Mouse (Mus musculus) frontal cortex, postnatal 10 days (tissue): ENCODE results near the gene Tmem216.
A peak's percentile ranks its signal among the peaks of the same experiment; 100 is the strongest.

ENCODE experiments used
- DNase-seq, 2 experiments: peaks; one replicate each; pipeline ENCODE4 v3.0.0; 2022; ENCODE audit warnings: low spot score in 2 of 2, mixed read lengths in 1 of 2

Tmem216 gene

DNA sequence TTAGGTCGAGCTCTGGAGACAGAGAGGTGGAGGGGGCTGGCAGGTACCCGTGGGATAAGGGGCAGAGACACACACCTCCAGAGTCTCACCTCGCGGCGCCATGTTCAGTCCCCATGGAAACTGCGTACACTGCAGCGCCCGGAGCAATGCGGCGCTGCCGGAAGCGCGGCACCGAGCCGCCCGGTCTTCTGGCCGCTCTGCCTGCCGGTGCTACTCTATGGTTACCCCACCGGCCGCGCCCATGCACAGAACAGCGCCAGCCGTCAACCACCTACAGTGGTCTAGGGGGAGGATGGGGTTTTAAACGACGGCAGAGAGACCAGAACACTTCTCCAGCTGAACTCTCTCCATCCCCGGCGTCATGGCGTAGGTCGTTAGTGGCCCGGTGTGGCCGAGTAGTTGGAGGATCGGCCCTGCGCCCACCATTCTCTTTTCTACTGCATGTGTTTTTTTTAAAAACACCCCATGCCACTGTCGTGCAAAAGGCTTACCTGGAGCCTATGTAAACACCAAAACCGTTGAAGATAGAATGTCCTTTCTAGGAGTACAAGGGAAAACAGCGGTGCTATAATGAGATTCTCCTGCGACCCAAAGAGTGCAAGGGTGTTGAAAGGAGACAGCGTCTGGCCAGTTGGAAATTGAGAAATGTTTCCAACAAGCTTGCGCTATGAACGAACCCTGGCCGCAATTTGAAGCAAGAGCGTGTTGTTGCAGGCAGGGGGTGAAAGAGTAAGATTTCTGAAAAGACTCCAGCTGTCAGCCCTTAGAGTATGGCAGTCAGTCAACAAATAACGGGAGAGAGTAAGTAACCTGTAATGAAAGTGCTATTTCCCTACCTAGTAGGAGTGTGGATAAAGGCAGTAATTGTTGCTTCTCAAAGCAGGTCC is at the start of gene Tmem216:
Gene Tmem216, minus strand, starts transcription at position 615 of the 887 bp plus-strand sequence.
- DNase-seq: peak; percentile 69 to 83

DNA sequence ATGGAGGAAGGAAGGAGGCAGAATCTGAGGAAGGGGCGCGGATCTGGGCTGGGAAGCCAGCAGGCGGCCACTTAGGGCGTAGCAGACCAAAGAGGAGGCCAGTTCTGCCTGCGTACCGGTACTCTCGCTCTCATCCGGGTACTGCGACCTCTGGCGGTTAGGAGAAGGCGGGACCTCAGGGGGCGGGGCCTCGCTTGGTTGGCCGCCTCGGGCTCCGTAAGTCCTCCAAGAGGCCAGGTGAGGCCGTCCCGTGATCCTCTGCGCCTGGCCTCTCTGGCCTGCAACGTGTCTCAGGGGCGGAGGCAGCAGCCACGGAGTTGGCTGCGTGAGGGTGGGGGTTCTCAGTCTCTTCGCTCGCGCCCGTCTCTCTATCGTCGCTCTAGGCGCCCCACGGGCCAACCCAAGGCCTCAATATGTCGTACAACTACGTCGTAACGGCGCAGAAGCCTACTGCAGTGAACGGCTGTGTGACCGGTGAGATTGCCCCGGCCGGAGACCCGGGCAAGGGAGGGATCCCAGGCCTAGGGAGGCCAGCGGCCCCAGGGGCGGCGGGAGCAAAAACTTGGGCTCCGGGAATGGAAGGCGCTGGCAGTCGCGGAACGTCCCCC is 49.4 kb upstream of the Tmem216 start, which contains the start of the genes Ddb1 and Tkfc:
Gene Ddb1, plus strand, starts transcription at position 35 of the 608 bp plus-strand sequence.
Gene Tkfc, minus strand, starts transcription at position 362 of the 608 bp plus-strand sequence.
- peak; percentile 99 for DNase-seq

DNA sequence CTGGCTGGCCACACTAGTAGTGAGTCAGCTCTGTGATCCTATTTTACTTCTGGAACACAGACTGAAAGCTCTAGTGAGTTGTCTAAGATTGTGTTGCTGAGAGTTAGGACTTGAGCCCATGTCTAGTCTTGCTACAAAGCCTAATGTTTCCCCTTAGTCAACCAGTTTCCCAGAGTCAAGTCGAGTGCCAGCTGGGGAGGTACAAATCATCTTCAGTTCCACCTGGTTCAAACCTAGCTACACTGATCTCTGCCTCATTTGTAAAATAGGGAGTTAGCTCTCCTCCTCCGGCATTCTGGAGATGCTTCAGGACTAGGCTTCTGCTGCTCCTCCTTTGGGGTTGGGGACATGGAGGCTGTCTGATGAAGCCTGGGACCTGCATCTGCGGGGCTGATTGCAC is 48.5 kb upstream of the Tmem216 start:
- DNase-seq: no peak

DNA sequence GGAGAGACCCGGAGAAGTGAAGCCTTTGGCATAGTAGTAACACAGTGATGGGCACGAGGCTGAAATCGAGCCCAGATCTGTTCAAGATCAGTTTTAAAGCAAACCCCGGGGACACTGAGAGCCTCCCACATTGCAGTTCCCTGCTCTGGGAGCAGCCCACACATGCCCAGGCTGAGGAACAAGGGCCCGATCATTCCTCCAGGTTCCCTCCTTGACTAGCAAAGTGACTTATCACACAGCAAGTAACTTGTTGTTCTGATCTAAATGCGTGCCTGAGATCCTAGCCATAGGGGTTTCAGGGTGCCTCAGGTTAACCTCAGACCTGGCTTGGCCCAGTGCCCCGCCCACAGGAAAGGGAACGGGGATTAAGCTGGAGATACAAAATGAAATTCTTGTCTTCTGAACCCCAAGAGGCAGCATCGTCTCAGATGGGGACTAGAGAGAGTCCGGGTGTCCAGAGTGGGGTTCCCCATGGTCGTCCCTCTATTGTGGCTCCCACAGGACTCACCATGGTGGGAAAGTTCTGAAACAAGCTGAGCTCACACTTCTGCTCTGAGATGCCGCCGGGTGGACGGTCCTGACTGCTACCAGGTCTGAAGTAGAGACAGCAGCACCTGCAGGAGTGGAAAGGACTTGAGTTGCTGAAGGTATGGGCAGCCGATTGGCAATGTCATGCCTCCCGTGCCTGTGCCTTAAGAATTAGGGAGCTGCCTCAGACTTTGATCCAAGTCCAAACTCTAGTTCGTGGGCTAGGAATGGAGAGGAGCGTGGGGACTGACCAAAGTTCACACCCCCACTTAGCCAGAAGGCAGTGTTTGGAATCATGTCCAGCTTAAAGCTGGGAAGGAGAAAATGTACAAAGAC is 47.9 kb upstream of the Tmem216 start:
- no peak for DNase-seq

DNA sequence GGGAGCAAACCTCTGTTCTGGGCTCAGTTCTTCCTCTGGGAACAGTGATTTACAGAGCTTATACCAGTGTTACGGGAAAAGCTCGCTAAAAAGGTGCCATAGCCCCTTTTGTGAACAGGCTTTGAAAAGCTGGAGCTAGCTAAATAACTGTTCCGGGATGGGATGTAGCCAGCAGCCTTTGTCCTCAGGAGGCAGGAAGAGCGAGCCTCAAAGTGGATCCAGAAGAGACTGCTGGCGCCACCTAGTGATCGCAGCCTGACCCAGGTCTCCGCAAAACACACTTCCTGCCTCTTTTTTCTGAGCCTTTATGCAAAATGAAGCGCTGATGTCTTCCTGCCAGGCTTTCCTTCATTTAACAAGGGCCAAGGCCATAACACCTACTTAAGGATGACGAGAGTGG is 46.7 kb upstream of the Tmem216 start:
- peak; percentile 76 to 82 for DNase-seq

DNA sequence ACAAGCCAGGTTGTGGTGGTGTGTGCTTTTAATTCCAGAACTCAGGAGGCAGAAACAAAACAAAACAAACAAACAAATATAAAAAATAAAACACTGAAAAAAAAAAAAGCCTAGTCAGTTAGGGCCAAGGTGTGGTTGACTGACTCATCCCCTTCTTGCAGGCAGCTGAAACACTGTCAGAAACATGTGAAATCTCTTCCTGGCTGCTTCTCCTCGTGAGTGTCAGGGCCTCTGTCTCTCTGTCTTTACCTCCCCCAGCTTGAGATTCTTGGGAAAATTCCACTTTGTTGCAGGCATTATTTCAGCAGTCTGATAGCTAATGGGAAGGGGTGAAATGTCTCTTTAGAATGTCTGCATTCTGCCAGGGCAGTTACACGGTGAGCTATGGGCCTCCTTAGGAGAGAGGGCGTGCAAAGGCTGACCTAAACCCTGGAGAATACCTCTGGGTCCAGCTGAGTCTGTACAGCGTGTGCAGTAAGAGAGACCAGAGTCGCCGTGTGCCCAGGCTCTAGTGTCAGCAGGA is 46.3 kb upstream of the Tmem216 start:
- no peak for DNase-seq

DNA sequence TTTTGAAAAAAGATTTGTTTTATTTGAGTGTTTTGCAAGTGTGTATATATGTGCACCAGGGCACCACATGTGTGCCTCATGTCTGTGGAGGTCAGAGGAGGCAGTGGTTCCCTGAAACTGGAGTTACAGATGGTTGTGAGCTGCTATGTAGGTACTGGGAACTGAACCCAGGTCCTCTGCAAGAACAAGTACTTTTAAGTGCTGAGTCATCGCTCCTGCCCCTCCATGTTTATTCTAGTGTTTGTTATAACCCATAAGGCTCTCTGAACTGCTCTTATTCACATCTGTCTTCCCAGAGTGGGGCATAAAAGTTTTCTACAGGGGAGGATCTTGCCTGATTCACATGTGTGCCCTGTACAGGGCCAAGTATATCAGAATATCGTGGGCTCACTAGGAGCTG is 43.6 kb upstream of the Tmem216 start:
- no peak for DNase-seq

DNA sequence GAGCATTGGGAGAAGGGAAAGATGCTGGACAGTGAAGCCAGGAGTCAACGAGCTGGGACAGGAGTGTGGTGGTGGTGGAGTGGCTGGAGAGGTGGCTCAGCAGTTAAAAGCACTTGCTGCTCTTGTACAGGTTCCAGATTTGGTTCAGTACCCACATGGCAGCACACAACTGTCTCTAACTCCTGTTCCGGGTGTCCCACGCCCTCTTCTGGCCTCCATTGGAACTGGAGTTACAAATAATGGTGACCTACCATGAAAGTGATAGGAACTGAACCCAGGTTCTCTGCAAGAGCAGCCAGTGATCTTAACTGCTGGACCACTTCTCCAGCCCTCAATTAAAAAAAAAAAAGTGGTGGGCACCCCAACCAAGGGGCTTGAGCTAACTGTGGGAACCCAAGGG is 42.1 kb upstream of the Tmem216 start:
- no peak for DNase-seq

DNA sequence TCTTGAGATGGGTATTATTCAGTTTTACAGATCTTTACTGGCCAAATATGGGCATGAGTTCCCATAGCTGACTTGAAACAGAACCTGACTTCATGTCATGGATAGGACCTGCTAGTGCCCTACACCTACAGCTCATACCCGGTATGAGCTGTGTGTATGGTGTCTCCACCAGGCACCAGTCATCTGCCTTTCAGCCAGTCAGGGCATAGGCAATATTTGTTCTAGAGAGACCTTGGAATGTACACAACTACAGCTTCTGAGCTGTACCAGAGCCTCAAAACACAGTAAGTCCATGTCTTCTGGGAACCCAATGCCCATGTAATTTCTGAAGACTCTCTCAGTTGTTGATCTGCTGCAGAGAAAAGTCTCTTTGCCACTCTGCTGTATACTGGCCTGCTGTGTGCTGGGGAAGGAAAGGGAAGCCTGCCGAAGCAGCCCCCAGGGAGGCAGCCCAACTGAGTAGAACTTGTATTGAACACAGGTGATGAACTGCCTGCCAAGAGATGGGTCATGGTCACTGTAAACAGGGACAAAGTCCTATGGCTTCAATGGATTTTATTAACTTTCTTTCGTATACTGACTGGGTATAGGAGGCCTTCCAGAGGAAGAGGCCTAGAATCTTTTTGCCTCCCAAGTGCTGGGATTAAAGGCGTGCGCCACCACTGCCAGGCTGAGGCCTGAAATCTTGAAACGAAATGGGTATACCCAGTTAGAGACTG is 35.8 kb upstream of the Tmem216 start:
- DNase-seq: no peak

DNA sequence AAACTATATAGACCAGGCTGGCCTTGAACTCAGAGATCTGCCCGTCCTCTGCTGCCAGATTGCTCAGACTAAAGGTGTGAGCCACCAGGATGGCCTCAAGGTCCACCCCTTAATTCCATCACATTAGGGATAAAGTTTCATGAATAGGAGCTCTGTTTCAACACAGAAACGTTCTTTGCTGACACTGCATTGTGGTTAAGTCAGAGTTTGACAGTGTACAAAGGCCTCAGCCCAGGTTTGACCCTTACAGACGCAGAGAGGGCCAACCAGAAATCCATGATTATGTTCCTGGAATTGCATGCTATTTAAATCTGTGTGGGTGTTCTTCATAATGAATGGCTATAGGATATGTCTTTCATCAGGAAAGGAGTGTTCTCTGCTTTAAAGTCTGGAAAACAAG is 34.3 kb upstream of the Tmem216 start:
- DNase-seq: no peak

DNA sequence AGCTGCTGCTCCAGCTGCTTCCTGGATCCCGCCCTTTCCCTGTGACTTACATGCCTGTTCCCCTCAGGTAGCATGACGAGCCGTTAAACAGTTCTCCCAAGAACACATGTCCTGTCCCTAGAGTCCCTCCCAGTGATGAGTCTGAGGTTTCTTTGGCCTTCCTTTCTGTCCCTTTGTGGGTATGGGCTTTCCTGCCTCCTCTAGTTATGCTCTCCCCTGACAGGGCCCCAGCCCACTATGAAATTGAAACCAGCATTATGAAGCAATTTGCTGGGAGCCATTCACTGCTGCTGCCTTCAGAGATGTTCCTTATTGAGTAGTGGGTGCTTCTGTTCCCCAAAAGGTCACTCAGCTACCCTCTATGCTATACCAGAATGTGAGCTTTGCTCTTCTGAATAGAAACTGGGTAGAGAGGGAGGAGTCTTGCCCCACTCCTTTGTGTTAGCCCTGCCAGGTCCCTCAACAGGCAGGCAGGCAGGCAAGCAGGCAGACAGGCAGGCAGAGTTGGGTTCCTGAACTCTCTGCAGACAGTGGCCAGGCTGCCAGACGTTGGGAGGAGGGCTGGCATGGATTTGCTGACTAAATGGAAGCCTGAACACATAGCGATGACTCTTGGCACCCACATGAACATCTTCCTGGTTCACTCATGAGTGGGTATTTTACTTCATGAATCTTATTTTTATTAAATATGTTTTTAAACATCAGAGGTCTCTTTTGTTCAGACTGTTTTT is 33.3 kb upstream of the Tmem216 start:
- no peak for DNase-seq

DNA sequence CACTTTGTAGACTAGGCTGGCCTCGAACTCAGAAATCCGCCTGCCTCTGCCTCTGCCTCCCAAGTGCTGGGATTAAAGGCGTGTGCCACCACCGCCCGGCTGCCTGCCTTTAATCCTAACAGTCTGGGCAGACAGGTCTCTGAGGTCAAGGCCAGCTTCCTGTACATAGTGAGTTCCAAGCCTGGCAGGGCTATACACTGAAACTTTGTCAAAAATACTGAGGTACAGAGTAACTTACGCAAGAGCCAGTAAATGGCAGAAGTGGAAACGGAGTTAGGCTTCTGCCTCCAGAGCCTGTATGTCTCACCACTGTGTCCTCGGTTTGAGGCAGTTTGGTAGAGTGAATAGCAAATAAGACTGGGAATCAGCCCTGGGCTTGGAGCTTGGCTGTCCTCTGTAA is 31.2 kb upstream of the Tmem216 start:
- no peak for DNase-seq

DNA sequence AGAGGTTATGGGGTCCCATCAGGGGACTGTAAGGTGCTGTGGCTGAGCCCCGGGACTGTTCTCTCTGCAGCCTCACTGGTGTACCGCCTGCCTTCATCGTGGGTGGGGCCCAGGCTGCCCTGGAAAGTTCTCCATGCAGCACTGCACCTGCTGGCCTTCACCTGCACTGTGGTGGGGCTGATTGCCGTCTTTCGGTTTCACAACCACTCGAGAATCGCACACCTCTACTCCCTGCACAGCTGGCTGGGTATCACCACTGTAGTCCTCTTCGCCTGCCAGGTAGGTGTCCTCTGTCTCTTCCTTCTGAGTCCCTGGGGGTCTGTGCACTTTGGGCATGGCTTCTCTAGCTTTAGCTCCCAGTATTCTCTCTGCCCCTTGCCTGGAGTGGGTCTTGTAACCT is 29.1 kb upstream of the Tmem216 start:
- DNase-seq: no peak

DNA sequence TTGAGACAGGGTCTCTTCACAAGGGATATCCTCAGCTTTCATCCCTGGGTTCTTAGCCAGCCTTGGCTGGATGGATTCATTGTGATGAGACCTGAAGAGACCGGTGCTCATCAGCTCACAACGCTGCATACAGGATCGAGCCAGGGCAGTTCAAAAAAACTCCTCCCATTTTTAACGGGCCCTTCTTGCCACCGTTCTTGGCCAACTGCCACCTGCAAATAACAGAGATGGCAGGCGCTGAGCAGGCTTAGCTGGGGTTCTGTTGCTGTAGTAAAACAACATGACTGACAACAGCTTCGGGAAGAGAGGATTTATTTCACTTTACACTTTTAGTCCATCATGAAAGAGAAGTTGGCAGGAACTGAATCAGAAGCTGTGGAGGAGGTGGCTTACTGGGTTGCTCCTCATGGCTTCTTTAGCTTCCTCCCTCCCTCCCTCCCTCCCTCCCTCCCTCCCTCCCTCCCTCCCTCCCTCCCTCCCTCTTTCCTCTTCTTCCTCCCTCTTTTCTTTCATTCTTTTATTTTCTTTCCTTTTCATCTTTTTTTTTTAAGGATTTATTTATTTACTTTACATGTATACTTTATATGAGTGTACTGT is 27.6 kb upstream of the Tmem216 start:
- DNase-seq: no peak

DNA sequence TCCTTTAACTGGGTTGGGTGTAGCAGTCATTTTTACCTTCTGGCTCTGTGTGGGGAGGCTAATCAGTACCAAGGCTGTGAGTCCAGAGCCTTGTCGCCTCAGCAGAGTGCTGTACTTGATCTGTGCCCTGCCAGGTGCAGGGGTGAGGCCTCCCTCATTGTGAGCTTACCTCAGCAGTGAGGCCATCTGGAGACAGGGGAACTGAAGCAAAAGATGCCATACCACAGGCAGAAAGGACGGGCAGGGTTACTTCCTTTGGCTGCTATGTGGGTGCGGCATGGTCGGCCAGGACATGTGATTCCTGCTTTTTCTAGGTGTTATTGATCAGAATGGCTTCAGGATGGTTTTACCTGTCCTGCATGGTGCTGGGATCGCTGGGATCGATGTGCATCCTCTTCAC is 25.9 kb upstream of the Tmem216 start:
- no peak for DNase-seq

DNA sequence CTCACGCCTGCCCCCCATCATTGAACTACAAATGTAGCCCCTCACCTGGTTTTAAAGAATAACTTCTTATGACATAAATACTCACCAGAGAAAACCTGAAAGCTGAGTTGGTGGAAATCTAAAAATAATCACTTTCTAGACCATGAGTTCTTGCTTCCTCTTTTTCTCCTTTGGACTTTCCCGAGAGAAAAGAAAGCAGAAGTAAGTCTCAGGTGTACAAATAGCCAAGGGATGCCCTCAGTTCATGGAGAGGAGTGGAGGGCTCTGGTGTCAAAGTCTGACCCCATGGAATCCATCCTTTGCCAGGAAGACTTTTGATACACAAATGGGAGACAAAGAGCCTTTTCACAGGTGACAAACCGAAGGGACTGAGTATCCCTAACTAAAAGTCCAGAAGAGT is 24.7 kb upstream of the Tmem216 start:
- DNase-seq: no peak

DNA sequence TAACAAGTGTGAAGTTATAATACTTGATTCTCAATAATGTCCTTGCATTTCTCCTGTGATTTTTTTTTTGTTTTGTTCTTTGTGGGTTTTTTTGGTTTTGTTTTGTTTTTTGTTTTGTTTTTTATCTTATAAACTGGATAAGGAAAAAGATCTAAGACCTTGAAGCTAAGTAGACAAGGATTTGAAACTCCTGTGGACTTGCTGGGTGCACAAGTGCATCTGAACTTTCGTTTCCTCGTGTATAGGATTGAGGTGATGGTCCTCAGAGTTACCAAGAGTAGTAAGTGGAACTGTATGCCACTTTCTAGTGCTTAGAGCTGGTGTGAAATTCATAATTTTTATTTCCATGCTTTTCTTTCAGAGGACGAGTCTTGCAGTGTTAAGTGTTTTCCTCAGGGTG is 24.1 kb upstream of the Tmem216 start:
- DNase-seq: no peak

DNA sequence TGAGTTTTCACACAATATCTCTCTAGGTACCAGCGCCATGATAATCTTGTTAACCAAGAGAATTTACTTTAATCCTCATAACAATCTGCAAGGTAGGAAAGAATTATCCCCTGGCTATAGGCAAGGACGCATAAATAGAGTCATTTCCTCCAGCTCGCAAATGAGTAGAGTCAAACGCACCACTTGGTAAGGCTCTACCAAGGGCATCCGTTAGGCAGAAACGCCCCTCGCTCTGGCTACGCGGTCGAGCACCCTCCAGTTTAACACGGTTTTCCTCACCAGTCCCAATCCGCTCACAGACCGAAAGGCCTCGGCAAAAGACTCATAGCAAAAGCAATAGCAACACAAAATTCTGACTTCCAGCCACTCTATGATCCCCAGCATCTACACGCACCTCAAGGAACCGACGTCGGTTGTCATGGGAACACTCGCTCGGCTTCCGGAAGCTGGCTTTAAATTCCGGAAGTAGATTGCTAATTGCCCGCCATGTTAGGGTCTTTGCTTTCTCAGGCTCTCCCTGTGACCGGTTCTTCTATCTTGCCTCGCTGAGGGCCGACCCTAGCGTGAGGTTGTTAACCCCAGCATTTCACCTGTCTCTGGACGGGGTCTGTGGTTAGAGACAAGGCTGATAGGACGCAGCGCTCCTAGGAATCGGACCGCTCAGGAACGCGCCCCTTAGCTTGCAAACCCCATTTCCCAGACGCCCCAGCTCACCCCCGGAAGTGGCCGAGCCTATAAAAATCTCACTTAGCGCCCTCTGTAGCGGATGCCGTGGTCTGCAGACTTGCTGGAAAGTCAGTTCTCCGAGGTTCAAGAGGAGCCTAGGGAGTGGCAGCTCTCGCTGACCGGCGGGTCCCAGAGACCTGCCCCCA is 20.9 kb upstream of the Tmem216 start, which contains the start of the genes Cyb561a3 and Tmem138:
Gene Cyb561a3, plus strand, starts transcription at position 483 of the 872 bp plus-strand sequence.
Gene Tmem138, minus strand, starts transcription at position 673 of the 872 bp plus-strand sequence.
- peak; percentile 82 to 90 for DNase-seq

DNA sequence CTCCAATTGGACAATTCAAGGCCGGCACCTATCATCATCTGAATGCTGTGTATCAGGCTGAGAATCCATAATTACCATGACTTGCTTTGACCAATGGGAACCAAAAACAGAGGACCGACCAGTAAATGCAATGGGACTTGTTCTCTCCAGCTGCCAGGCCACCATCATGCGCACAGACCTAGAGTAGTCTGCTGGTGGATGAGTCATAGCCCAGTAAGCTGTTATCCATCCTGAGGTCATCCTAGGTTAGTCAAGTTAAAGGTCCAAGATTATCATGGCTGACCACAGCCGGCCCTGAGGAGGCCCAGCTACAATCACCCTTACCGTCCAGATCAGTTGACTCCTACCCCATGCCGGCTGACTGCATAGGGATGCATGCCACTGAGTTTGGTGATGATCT is 13.6 kb upstream of the Tmem216 start:
- DNase-seq: no peak
